Mouse (Mus musculus): ENCODE results near the gene Sec22b. TPM values are rescaled to one million over a fixed set of nuclear protein-coding genes. Genes with fewer than 3 reads are reported as not detected.

Gene Sec22b
- polyA plus RNA-seq, 1 experiment from 2014 or later, result 121 TPM

GRCm38 (mm10) chr3:97932771-97933170 lies 31.8 kb downstream of the Sec22b start:
- DNase-seq (ENCODE audit: low spot score) (no peak), ATAC-seq (replicated peaks; ENCODE audit: low FRiP score) (no peak)
- Histone ChIP-seq H3K4me1 (replicated peaks; ENCODE audit: control insufficient read depth, insufficient read depth, low read length) (peaks cover 8% of the 10 kb centered on the region; the same call in 1 of the 2 replicates), H3K4me3 (ENCODE audit: low read depth, low read length) (no peak overlapping the region), H3K36me3 (ENCODE audit: control insufficient read depth, insufficient read depth, low read length) (no peaks in the 10 kb centered on the region), H3K27me3 (ENCODE audit: control insufficient read depth, insufficient read depth, low read length) (no peaks in the 10 kb centered on the region), H3K9me3 (ENCODE audit: control insufficient read depth, low read length) (no peaks in the 10 kb centered on the region), H3K27ac (ENCODE audit: low read depth, low read length) (no peak overlapping the region), H3K9ac (ENCODE audit: low read length) (no peak overlapping the region), H3K4me2 (ENCODE audit: low read depth, low read length, severe bottlenecking) (no peak overlapping the region)
- 50% methylated on average over 11 of the region's 11 CpGs for WGBS

- WGBS, result 33% methylated on average over 6 of the region's 6 CpGs
- Histone ChIP-seq H3K4me2 (ENCODE audit: low read depth, low read length, severe bottlenecking) (no peak overlapping the region), H3K27ac (ENCODE audit: low read depth, low read length) (no peak overlapping the region), H3K9ac (ENCODE audit: low read length) (no peak overlapping the region), H3K36me3 (ENCODE audit: control insufficient read depth, insufficient read depth, low read length) (no peaks in the 10 kb centered on the region), H3K27me3 (ENCODE audit: control insufficient read depth, insufficient read depth, low read length) (no peaks in the 10 kb centered on the region), H3K9me3 (ENCODE audit: control insufficient read depth, low read length) (no peaks in the 10 kb centered on the region), H3K4me3 (ENCODE audit: low read depth, low read length) (no peak overlapping the region), H3K4me1 (replicated peaks; ENCODE audit: control insufficient read depth, insufficient read depth, low read length) (peaks cover 11% of the 10 kb centered on the region; the same call in 1 of the 2 replicates)
- ATAC-seq (replicated peaks; ENCODE audit: low FRiP score) (no peak), DNase-seq (ENCODE audit: low spot score) (peak; percentile 50)
These were observed 32.3 kb downstream of the Sec22b start for GRCm38 (mm10) chr3:97933251-97933650.

- Histone ChIP-seq H3K4me1 (replicated peaks; ENCODE audit: control insufficient read depth, insufficient read depth, low read length) (peaks cover 11% of the 10 kb centered on the region; the same call in 1 of the 2 replicates), H3K27ac (ENCODE audit: low read depth, low read length) (no peak overlapping the region), H3K9ac (ENCODE audit: low read length) (no peak overlapping the region), H3K27me3 (ENCODE audit: control insufficient read depth, insufficient read depth, low read length) (no peaks in the 10 kb centered on the region), H3K9me3 (ENCODE audit: control insufficient read depth, low read length) (no peaks in the 10 kb centered on the region), H3K36me3 (ENCODE audit: control insufficient read depth, insufficient read depth, low read length) (no peaks in the 10 kb centered on the region), H3K4me2 (ENCODE audit: low read depth, low read length, severe bottlenecking) (no peak overlapping the region), H3K4me3 (ENCODE audit: low read depth, low read length) (no peak overlapping the region)
- DNase-seq (ENCODE audit: low spot score) (peak; percentile 20), ATAC-seq (replicated peaks; ENCODE audit: low FRiP score) (no peak)
- 81% methylated on average over 5 of the region's 5 CpGs for WGBS
These were observed 32.8 kb downstream of the Sec22b start for GRCm38 (mm10) chr3:97933811-97934210.

GRCm38 (mm10) chr3:97934331-97935300 lies 33.6 kb downstream of the Sec22b start:
- Histone ChIP-seq H3K4me1 (replicated peaks; ENCODE audit: control insufficient read depth, insufficient read depth, low read length) (peaks cover 13% of the 10 kb centered on the region), H3K4me3 (ENCODE audit: low read depth, low read length) (no peak overlapping the region), H3K27ac (ENCODE audit: low read depth, low read length) (no peak overlapping the region), H3K4me2 (ENCODE audit: low read depth, low read length, severe bottlenecking) (no peak overlapping the region), H3K9ac (ENCODE audit: low read length) (no peak overlapping the region), H3K27me3 (ENCODE audit: control insufficient read depth, insufficient read depth, low read length) (no peaks in the 10 kb centered on the region), H3K9me3 (ENCODE audit: control insufficient read depth, low read length) (no peaks in the 10 kb centered on the region), H3K36me3 (ENCODE audit: control insufficient read depth, insufficient read depth, low read length) (no peaks in the 10 kb centered on the region)
- DNase-seq (ENCODE audit: low spot score), result no peak
- WGBS, result 87% methylated on average over 6 of the region's 6 CpGs
- ATAC-seq (replicated peaks; ENCODE audit: low FRiP score), result no peak

GRCm38 (mm10) chr3:97937068-97937944 lies 36.3 kb downstream of the Sec22b start:
- DNase-seq (ENCODE audit: low spot score) (peak; percentile 38), ATAC-seq (replicated peaks; ENCODE audit: low FRiP score) (no peak)
- H3K4me1 ChIP-seq (replicated peaks; ENCODE audit: control insufficient read depth, insufficient read depth, low read length), result peaks cover 29% of the 10 kb centered on the region
- WGBS, result 43% methylated on average over 17 of the region's 17 CpGs
- H3K27ac ChIP-seq (ENCODE audit: low read depth, low read length), result peak overlapping the region; percentile 25; the same call in 1 of the 2 replicates
- no peaks in the 10 kb centered on the region for H3K36me3 ChIP-seq (ENCODE audit: control insufficient read depth, insufficient read depth, low read length)
- no peaks in the 10 kb centered on the region for H3K9me3 ChIP-seq (ENCODE audit: control insufficient read depth, low read length)
- no peak overlapping the region for H3K4me2 ChIP-seq (ENCODE audit: low read depth, low read length, severe bottlenecking)
- H3K4me3 ChIP-seq (ENCODE audit: low read depth, low read length), result no peak overlapping the region
- no peak overlapping the region for H3K9ac ChIP-seq (ENCODE audit: low read length)
- no peaks in the 10 kb centered on the region for H3K27me3 ChIP-seq (ENCODE audit: control insufficient read depth, insufficient read depth, low read length)

- Histone ChIP-seq H3K27ac (ENCODE audit: low read depth, low read length) (no peak overlapping the region), H3K4me1 (replicated peaks; ENCODE audit: control insufficient read depth, insufficient read depth, low read length) (peaks cover 33% of the 10 kb centered on the region), H3K4me2 (ENCODE audit: low read depth, low read length, severe bottlenecking) (no peak overlapping the region), H3K9me3 (ENCODE audit: control insufficient read depth, low read length) (no peaks in the 10 kb centered on the region), H3K27me3 (ENCODE audit: control insufficient read depth, insufficient read depth, low read length) (no peaks in the 10 kb centered on the region), H3K9ac (ENCODE audit: low read length) (no peak overlapping the region), H3K4me3 (ENCODE audit: low read depth, low read length) (no peak overlapping the region), H3K36me3 (ENCODE audit: control insufficient read depth, insufficient read depth, low read length) (no peaks in the 10 kb centered on the region)
- no peak for ATAC-seq (replicated peaks; ENCODE audit: low FRiP score)
- 55% methylated on average over 6 of the region's 6 CpGs for WGBS
- peak; percentile 34 for DNase-seq (ENCODE audit: low spot score)
These were observed 36.9 kb downstream of the Sec22b start for GRCm38 (mm10) chr3:97937945-97938266.

GRCm38 (mm10) chr3:97938814-97939526 lies 38.0 kb downstream of the Sec22b start:
- ATAC-seq (replicated peaks; ENCODE audit: low FRiP score) (peak; percentile 67), DNase-seq (ENCODE audit: low spot score) (peak; percentile 54)
- peaks cover 33% of the 10 kb centered on the region for H3K4me1 ChIP-seq (replicated peaks; ENCODE audit: control insufficient read depth, insufficient read depth, low read length)

More at GRCm38 (mm10) chr3:97938814-97939526, 38.0 kb downstream of the Sec22b start:
- H3K27ac ChIP-seq (ENCODE audit: low read depth, low read length), result peak overlapping the region; percentile 82
- no peaks in the 10 kb centered on the region for H3K9me3 ChIP-seq (ENCODE audit: control insufficient read depth, low read length)
- no peaks in the 10 kb centered on the region for H3K27me3 ChIP-seq (ENCODE audit: control insufficient read depth, insufficient read depth, low read length)
- H3K4me2 ChIP-seq (ENCODE audit: low read depth, low read length, severe bottlenecking), result peak overlapping the region; percentile 26; the same call in 1 of the 2 replicates
- H3K4me3 ChIP-seq (ENCODE audit: low read depth, low read length), result no peak overlapping the region
- 7% methylated on average over 7 of the region's 7 CpGs for WGBS
- H3K36me3 ChIP-seq (ENCODE audit: control insufficient read depth, insufficient read depth, low read length), result no peaks in the 10 kb centered on the region
- H3K9ac ChIP-seq (ENCODE audit: low read length), result no peak overlapping the region
